Mouse (Mus musculus): ENCODE results near the gene Sorcs2. TPM values are rescaled to one million over a fixed set of nuclear protein-coding genes. Genes with fewer than 3 reads are reported as not detected.

The Sorcs2 gene
- polyA plus RNA-seq, 1 experiment from 2014 or later: 11.7 TPM

GRCm38 (mm10) chr5:36043154-36043553 is 354.8 kb downstream of the Sorcs2 start:
- no peak overlapping the region for H3K27ac ChIP-seq
- H3K9ac ChIP-seq: no peak overlapping the region
- no peaks in the 10 kb centered on the region for H3K9me3 ChIP-seq
- H3K4me1 ChIP-seq (replicated peaks): peaks cover 25% of the 10 kb centered on the region
- no peak for ATAC-seq (ENCODE audit: low FRiP score)
- peaks cover 3% of the 10 kb centered on the region; the same call in 1 of the 2 replicates for H3K27me3 ChIP-seq
- no peak overlapping the region for H3K4me2 ChIP-seq
- no peak overlapping the region for H3K4me3 ChIP-seq
- WGBS: 97% methylated on average over 2 of the region's 2 CpGs
- H3K36me3 ChIP-seq: no peaks in the 10 kb centered on the region

GRCm38 (mm10) chr5:36041756-36042155 is 356.2 kb downstream of the Sorcs2 start:
- peaks cover 25% of the 10 kb centered on the region for H3K4me1 ChIP-seq (replicated peaks)
- 91% methylated on average over 6 of the region's 6 CpGs for WGBS
- no peaks in the 10 kb centered on the region for H3K9me3 ChIP-seq
- H3K9ac ChIP-seq: no peak overlapping the region
- peaks cover 14% of the 10 kb centered on the region; the same call in 1 of the 2 replicates for H3K36me3 ChIP-seq
- no peak for ATAC-seq (ENCODE audit: low FRiP score)
- peaks cover 4% of the 10 kb centered on the region; the same call in 1 of the 2 replicates for H3K27me3 ChIP-seq
- no peak overlapping the region for H3K4me2 ChIP-seq
- no peak overlapping the region for H3K4me3 ChIP-seq
- peak overlapping the region; percentile 68; the same call in 1 of the 2 replicates for H3K27ac ChIP-seq

GRCm38 (mm10) chr5:36041236-36041562 is 356.7 kb downstream of the Sorcs2 start:
- Histone ChIP-seq H3K4me3 (no peak overlapping the region), H3K27ac (peak overlapping the region; percentile 68), H3K27me3 (peaks cover 4% of the 10 kb centered on the region; the same call in 1 of the 2 replicates), H3K4me2 (no peak overlapping the region), H3K4me1 (replicated peaks) (peaks cover 25% of the 10 kb centered on the region), H3K9ac (no peak overlapping the region), H3K9me3 (no peaks in the 10 kb centered on the region), H3K36me3 (peaks cover 14% of the 10 kb centered on the region; the same call in 1 of the 2 replicates)
- peak; percentile 17; the same call in 1 of the 2 replicates for ATAC-seq (ENCODE audit: low FRiP score)

- ATAC-seq (ENCODE audit: low FRiP score): peak; percentile 82
Measured at GRCm38 (mm10) chr5:36040398-36041235, 357.3 kb downstream of the Sorcs2 start.

GRCm38 (mm10) chr5:36039596-36039995 is 358.3 kb downstream of the Sorcs2 start:
- peaks cover 25% of the 10 kb centered on the region for H3K4me1 ChIP-seq (replicated peaks)
- H3K9me3 ChIP-seq: no peaks in the 10 kb centered on the region
- 86% methylated on average over 5 of the region's 5 CpGs for WGBS
- H3K27ac ChIP-seq: no peak overlapping the region
- no peak for ATAC-seq (ENCODE audit: low FRiP score)
- no peak overlapping the region for H3K9ac ChIP-seq
- peaks cover 4% of the 10 kb centered on the region for H3K27me3 ChIP-seq
- no peak overlapping the region for H3K4me2 ChIP-seq
- H3K4me3 ChIP-seq: no peak overlapping the region
- H3K36me3 ChIP-seq: peaks cover 14% of the 10 kb centered on the region; the same call in 1 of the 2 replicates

More at GRCm38 (mm10) chr5:36040398-36041235, 357.3 kb downstream of the Sorcs2 start:
- WGBS: 56% methylated on average over 13 of the region's 13 CpGs
- peaks cover 4% of the 10 kb centered on the region for H3K27me3 ChIP-seq
- H3K27ac ChIP-seq: peak overlapping the region; percentile 68
- H3K4me1 ChIP-seq (replicated peaks): peaks cover 25% of the 10 kb centered on the region
- H3K9ac ChIP-seq: no peak overlapping the region
- no peak overlapping the region for H3K4me3 ChIP-seq
- H3K9me3 ChIP-seq: no peaks in the 10 kb centered on the region
- no peak overlapping the region for H3K4me2 ChIP-seq
- H3K36me3 ChIP-seq: peaks cover 14% of the 10 kb centered on the region; the same call in 1 of the 2 replicates

- 43% methylated on average over 8 of the region's 8 CpGs for WGBS
- peak; percentile 64 for ATAC-seq (ENCODE audit: low FRiP score)
Measured at GRCm38 (mm10) chr5:36033531-36034426, 364.2 kb downstream of the Sorcs2 start.

GRCm38 (mm10) chr5:36025076-36025475 is 372.9 kb downstream of the Sorcs2 start:
- 77% methylated on average over 4 of the region's 4 CpGs for WGBS
- no peaks in the 10 kb centered on the region for H3K9me3 ChIP-seq
- H3K27me3 ChIP-seq: no peaks in the 10 kb centered on the region
- H3K36me3 ChIP-seq: peaks cover 8% of the 10 kb centered on the region; the same call in 1 of the 2 replicates
- H3K9ac ChIP-seq: 0 out of 2 replicates have a peak overlapping the region, but pooled peaks have one; percentile 1
- ATAC-seq (ENCODE audit: low FRiP score): no peak
- no peak overlapping the region for H3K27ac ChIP-seq
- no peak overlapping the region for H3K4me3 ChIP-seq
- no peak overlapping the region for H3K4me2 ChIP-seq
- H3K4me1 ChIP-seq (replicated peaks): 0 out of 2 replicates have a peak, but pooled peaks cover 4% of the 10 kb centered on the region

More at GRCm38 (mm10) chr5:36033531-36034426, 364.2 kb downstream of the Sorcs2 start:
- Histone ChIP-seq H3K9me3 (no peaks in the 10 kb centered on the region), H3K4me2 (no peak overlapping the region), H3K27me3 (peaks cover 15% of the 10 kb centered on the region), H3K9ac (no peak overlapping the region), H3K27ac (no peak overlapping the region), H3K36me3 (peaks cover 17% of the 10 kb centered on the region; the same call in 1 of the 2 replicates), H3K4me3 (no peak overlapping the region), H3K4me1 (replicated peaks) (no peaks in the 10 kb centered on the region)

DNA sequence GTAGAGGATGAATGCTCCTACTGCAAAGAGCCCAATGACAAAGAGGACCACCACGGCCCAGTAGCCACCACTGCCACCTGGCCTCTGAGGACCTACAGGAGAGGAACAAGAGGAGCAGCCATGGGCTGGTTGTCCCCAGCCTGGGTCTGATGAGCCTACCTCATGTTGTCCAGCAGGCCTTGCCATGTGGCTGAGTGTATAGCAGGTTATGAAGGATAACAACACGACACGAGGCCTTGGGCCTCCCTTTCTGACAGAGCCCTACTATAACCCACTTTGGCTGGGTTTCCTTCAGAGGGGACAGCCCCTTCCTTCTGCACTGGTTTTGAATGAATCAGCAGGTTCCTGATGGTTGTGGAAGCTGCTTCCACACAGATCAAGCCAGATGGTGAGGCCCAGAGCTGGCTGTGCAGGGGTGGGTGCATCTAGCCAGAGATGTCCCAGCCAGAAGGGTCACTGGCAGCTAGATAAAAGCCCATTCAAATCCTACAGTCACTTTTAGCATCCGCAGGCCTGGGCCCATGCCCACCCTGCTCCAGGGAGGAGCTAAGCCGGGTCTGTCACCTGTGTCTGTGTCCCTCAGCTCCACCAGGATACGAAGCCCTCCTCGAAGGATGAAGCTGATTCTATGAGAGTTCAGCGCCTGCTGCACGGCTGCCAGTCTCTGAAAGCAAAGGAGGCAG is 373.8 kb downstream of the Sorcs2 start:
- Histone ChIP-seq H3K9ac (no peak overlapping the region), H3K27me3 (no peaks in the 10 kb centered on the region), H3K4me3 (no peak overlapping the region), H3K36me3 (peaks cover 11% of the 10 kb centered on the region), H3K27ac (no peak overlapping the region), H3K9me3 (no peaks in the 10 kb centered on the region), H3K4me2 (no peak overlapping the region), H3K4me1 (replicated peaks) (0 out of 2 replicates have a peak, but pooled peaks cover 4% of the 10 kb centered on the region)
- no peak for ATAC-seq (ENCODE audit: low FRiP score)
- whole genome bisulfite sequencing: 89% methylated on average over 9 of the region's 9 CpGs

GRCm38 (mm10) chr5:36022361-36022760 is 375.6 kb downstream of the Sorcs2 start:
- H3K27me3 ChIP-seq: no peaks in the 10 kb centered on the region
- ATAC-seq (ENCODE audit: low FRiP score): no peak
- H3K36me3 ChIP-seq: peaks cover 19% of the 10 kb centered on the region
- H3K4me1 ChIP-seq (replicated peaks): no peaks in the 10 kb centered on the region
- 79% methylated on average over 1 of the region's 1 CpGs for WGBS
- H3K4me3 ChIP-seq: no peak overlapping the region
- H3K9ac ChIP-seq: no peak overlapping the region
- no peak overlapping the region for H3K27ac ChIP-seq
- H3K4me2 ChIP-seq: no peak overlapping the region
- H3K9me3 ChIP-seq: no peaks in the 10 kb centered on the region

- WGBS: 76% methylated on average over 3 of the region's 3 CpGs
- H3K36me3 ChIP-seq: peaks cover 20% of the 10 kb centered on the region
- H3K27me3 ChIP-seq: no peaks in the 10 kb centered on the region
- no peak overlapping the region for H3K9ac ChIP-seq
- no peak overlapping the region for H3K27ac ChIP-seq
- no peaks in the 10 kb centered on the region for H3K4me1 ChIP-seq (replicated peaks)
- no peak for ATAC-seq (ENCODE audit: low FRiP score)
- no peak overlapping the region for H3K4me2 ChIP-seq
- H3K4me3 ChIP-seq: no peak overlapping the region
- H3K9me3 ChIP-seq: no peaks in the 10 kb centered on the region
Measured at GRCm38 (mm10) chr5:36021091-36021490, 376.8 kb downstream of the Sorcs2 start.

- ATAC-seq (ENCODE audit: low FRiP score): no peak
Measured at GRCm38 (mm10) chr5:36018366-36018765, 379.6 kb downstream of the Sorcs2 start.

More at GRCm38 (mm10) chr5:36018366-36018765, 379.6 kb downstream of the Sorcs2 start:
- Histone ChIP-seq H3K9ac (no peak overlapping the region), H3K4me1 (replicated peaks) (no peaks in the 10 kb centered on the region), H3K4me2 (no peak overlapping the region), H3K36me3 (peaks cover 15% of the 10 kb centered on the region), H3K9me3 (no peaks in the 10 kb centered on the region), H3K4me3 (no peak overlapping the region), H3K27ac (no peak overlapping the region), H3K27me3 (no peaks in the 10 kb centered on the region)
- WGBS: 87% methylated on average over 3 of the region's 3 CpGs

Data from hindbrain, embryonic 13.5 days (tissue).